Mouse (Mus musculus): ENCODE measurements around the gene 1700025G04Rik.

- TF ChIP-seq CTCF (IDR thresholded peaks at IDR 0.05; ENCODE audit: borderline replicate concordance, control insufficient read depth, extremely low read depth, insufficient read depth, low read length, poor library complexity): no peak
- TF ChIP-seq POLR2A (IDR thresholded peaks at IDR 0.05; ENCODE audit: control insufficient read depth, extremely low read depth, insufficient read depth, low read length, poor library complexity): no peak
These were observed 197.9 kb downstream of the 1700025G04Rik start for GRCm38 (mm10) chr1:151892008-151892407.

Data from thymus, adult 2 months (tissue).